ENCODE assay signal across 8 mouse cellular contexts in genomic region chr6:89584634-89585409, GRCm38 (mm10). TPM values are rescaled to one million over a fixed set of nuclear protein-coding genes. Genes with fewer than 3 reads are reported as not detected.
DNase-seq lines count a peak whose midpoint lies in the region; ATAC-seq and TF ChIP-seq lines count a peak whose summit lies in the region.

No protein-coding gene starts in this region.

- DNase-seq in kidney, postnatal 25 days, result no peak
- DNase-seq in left cerebral cortex, postnatal 14 days (ENCODE audit: low spot score in 2 of 2), result peak; percentile 71 to 86
- peak; percentile 43 for DNase-seq in right cerebral cortex, postnatal 14 days
- DNase-seq in yolk sac, embryonic 10.5 days (ENCODE audit: low spot score), result no peak
- no peak for DNase-seq in kidney, adult 2 months

- WGBS in kidney, embryonic 16.5 days, result 12% methylated on average over 5 of the region's 5 CpGs
- 37% methylated on average over 5 of the region's 5 CpGs for WGBS in intestine, embryonic 16.5 days
- WGBS in kidney, adult 2 months, result 53% methylated on average over 5 of the region's 5 CpGs

- intact Hi-C loops in left cerebral cortex, postnatal 14 days (cut with DNase I), result no loop called here

- H3K4me2 ChIP-seq in kidney, embryonic 16.5 days (replicated peaks; ENCODE audit: low read depth, low read length), result no peak overlapping the region
- no peak overlapping the region for H3K4me2 ChIP-seq in intestine, embryonic 16.5 days (ENCODE audit: low read depth, low read length)

- no peaks in the 10 kb centered on the region for H3K9me3 ChIP-seq in kidney, embryonic 16.5 days (ENCODE audit: low read length)
- no peaks in the 10 kb centered on the region for H3K9me3 ChIP-seq in intestine, embryonic 16.5 days (ENCODE audit: control insufficient read depth, low read length)

- TF ChIP-seq CTCF in kidney, adult 2 months (conservative IDR thresholded peaks at IDR 0.05; ENCODE audit: insufficient read depth, insufficient read length, low read depth, low read length), result no peak

- no peak overlapping the region for H3K9ac ChIP-seq in kidney, embryonic 16.5 days (replicated peaks; ENCODE audit: low read length)
- no peak overlapping the region for H3K9ac ChIP-seq in intestine, embryonic 16.5 days (ENCODE audit: low read depth, low read length)

- ATAC-seq in kidney, embryonic 16.5 days (ENCODE audit: low FRiP score, low TSS enrichment), result peak; percentile 61; the same call in 1 of the 2 replicates
- peak; percentile 81 for ATAC-seq in frontal cortex, adult (ENCODE audit: low TSS enrichment)
- ATAC-seq in intestine, embryonic 16.5 days, result no peak

- H3K27ac ChIP-seq in kidney, embryonic 16.5 days (ENCODE audit: low read length), result no peak overlapping the region
- H3K27ac ChIP-seq in intestine, embryonic 16.5 days (ENCODE audit: low read length), result no peak overlapping the region
- no peak overlapping the region for H3K27ac ChIP-seq in kidney, adult 2 months (ENCODE audit: insufficient read depth, low read depth, low read length)

- no peak for TF ChIP-seq POLR2A in kidney, adult 2 months (IDR thresholded peaks at IDR 0.05; ENCODE audit: low read depth, low read length)

- no peaks in the 10 kb centered on the region for H3K36me3 ChIP-seq in kidney, embryonic 16.5 days (ENCODE audit: insufficient read depth, low read length)
- no peaks in the 10 kb centered on the region for H3K36me3 ChIP-seq in intestine, embryonic 16.5 days (ENCODE audit: control insufficient read depth, insufficient read depth, low read length)
- no peaks in the 10 kb centered on the region for H3K36me3 ChIP-seq in kidney, adult 2 months (ENCODE audit: control insufficient read depth, insufficient read depth, low read length)

- no peak overlapping the region for H3K4me3 ChIP-seq in kidney, embryonic 16.5 days (ENCODE audit: low read length)
- no peak overlapping the region for H3K4me3 ChIP-seq in intestine, embryonic 16.5 days (ENCODE audit: low read length)
- no peak overlapping the region for H3K4me3 ChIP-seq in kidney, adult 2 months (ENCODE audit: insufficient read depth, low read depth, low read length)

- peaks cover 15% of the 10 kb centered on the region; the same call in 1 of the 2 replicates for H3K4me1 ChIP-seq in kidney, embryonic 16.5 days (ENCODE audit: insufficient read depth, low read length)
- no peaks in the 10 kb centered on the region for H3K4me1 ChIP-seq in intestine, embryonic 16.5 days (ENCODE audit: control insufficient read depth, insufficient read depth, low read length)
- no peaks in the 10 kb centered on the region for H3K4me1 ChIP-seq in kidney, adult 2 months (ENCODE audit: control insufficient read depth, insufficient read depth, low read length)

- no peaks in the 10 kb centered on the region for H3K27me3 ChIP-seq in kidney, embryonic 16.5 days (ENCODE audit: insufficient read depth, low read length)
- no peaks in the 10 kb centered on the region for H3K27me3 ChIP-seq in intestine, embryonic 16.5 days (replicated peaks; ENCODE audit: control insufficient read depth, insufficient read depth, low read length)
- no peaks in the 10 kb centered on the region for H3K27me3 ChIP-seq in kidney, adult 2 months (replicated peaks; ENCODE audit: control insufficient read depth, insufficient read depth, low read length)

RNA-seq across cellular contexts. Expression of gene Chchd6, which starts 10.6 kb away (rescaled TPM):
- polyA plus RNA-seq in kidney, embryonic 16.5 days (2015; fragmentation: Nextera tagmentation; extraction: Ambion mirVana), result 67.5 and 72.3 TPM in 2 replicates
- 10 to 100 TPM; 86.4 to 86.6 TPM for total RNA-seq in left cerebral cortex, postnatal 14 days (2021)
- polyA plus RNA-seq in intestine, embryonic 16.5 days (2015; fragmentation: Nextera tagmentation; extraction: Ambion mirVana), result 36.8 and 41.3 TPM in 2 replicates
- polyA plus RNA-seq in kidney, adult 2 months (2012; rRNA removed), result 86.5 and 103 TPM in 2 replicates

RNA-seq across cellular contexts. Expression of gene Txnrd3, which starts 59.0 kb away (rescaled TPM):
- 15.9 and 16.9 TPM in 2 replicates for polyA plus RNA-seq in kidney, embryonic 16.5 days (2015; fragmentation: Nextera tagmentation; extraction: Ambion mirVana)
- 1 to 10 TPM; 4.8 to 5.2 TPM for total RNA-seq in left cerebral cortex, postnatal 14 days (2021)
- polyA plus RNA-seq in intestine, embryonic 16.5 days (2015; fragmentation: Nextera tagmentation; extraction: Ambion mirVana), result 6.1 and 6.6 TPM in 2 replicates
- polyA plus RNA-seq in kidney, adult 2 months (2012; rRNA removed), result 16.9 and 18.7 TPM in 2 replicates

Comparison
In these comparisons a context has a peak if more than half of its experiments do, and no peak if none do; other contexts are left out.
1. DNase-seq: peak in left cerebral cortex, postnatal 14 days (2 of 2) and right cerebral cortex, postnatal 14 days (single experiment); none in kidney, postnatal 25 days (0 of 2), yolk sac, embryonic 10.5 days (single experiment) and kidney, adult 2 months (single experiment).